Mouse (Mus musculus) forebrain, postnatal 0 days (tissue): ENCODE measurements around the gene Pip5k1a. TPM values are rescaled to one million over a fixed set of nuclear protein-coding genes. Genes with fewer than 3 reads are reported as not detected.

Experiments
- ATAC-seq: fragments of 200-750 bp; cut with Nextera tagmentation; 2 replicates; pipeline ENCODE4 v1.8.0; 2017; ENCODE audit warnings: mild to moderate bottlenecking, moderate library complexity
- DNase-seq: peaks from one replicate; pipeline ENCODE4 v3.0.0-alpha.2; 2015
- H3K27ac ChIP-seq: fragments of 300-500 bp; sonication (generic); 2 replicates; pipeline ENCODE4 v1.5.1; 2014; ENCODE audit warnings: low read depth, mild to moderate bottlenecking, antibody characterized with exemption, low read length, moderate library complexity, mixed read lengths
- H3K27me3 ChIP-seq: fragments of 300-500 bp; sonication (generic); 2 replicates; pipeline ENCODE4 v1.6.1; 2014; ENCODE audit warnings: mild to moderate bottlenecking, low read length, mixed read lengths; ENCODE audit not compliant: insufficient read depth
- H3K36me3 ChIP-seq: fragments of 300-500 bp; sonication (generic); 2 replicates; pipeline ENCODE4 v1.6.1; 2014; ENCODE audit warnings: mild to moderate bottlenecking, moderate library complexity; ENCODE audit not compliant: insufficient read depth
- H3K4me1 ChIP-seq: fragments of 300-500 bp; sonication (generic); 2 replicates; pipeline ENCODE4 v1.6.1; 2014; ENCODE audit warnings: antibody characterized with exemption; ENCODE audit not compliant: insufficient read depth
- H3K4me2 ChIP-seq: fragments of 300-500 bp; sonication (generic); 2 replicates; pipeline ENCODE4 v1.6.1; 2014; ENCODE audit warnings: low read depth, mild to moderate bottlenecking, moderate library complexity
- H3K4me3 ChIP-seq: fragments of 300-500 bp; sonication (generic); 2 replicates; pipeline ENCODE4 v1.5.1; 2014; ENCODE audit warnings: low read depth, low read length, mixed read lengths
- H3K9ac ChIP-seq: fragments of 300-500 bp; sonication (generic); 2 replicates; pipeline ENCODE4 v1.6.1; 2014; ENCODE audit warnings: mild to moderate bottlenecking
- H3K9me3 ChIP-seq: fragments of 300-500 bp; sonication (generic); 2 replicates; pipeline ENCODE4 v1.6.1; 2016; ENCODE audit warnings: low read length
- CTCF ChIP-seq: sonication (generic); IDR thresholded peaks from 2 replicates; pipeline ENCODE4 v1.5.1; 2016; ENCODE audit warnings: antibody characterized with exemption, control low read depth, low read depth
- WGBS: fragments of 180-500 bp; shearing (Covaris S2); extraction: QIAGEN DNeasy Blood & Tissue Kit; methylation state at CpG from one replicate; pipeline ENCODE4 v1.1.7; 2014; 5-methylcytosine and 5-hydroxymethylcytosine counted together
- polyA plus RNA-seq: library from polyadenylated mRNA; unstranded; fragments of >200 nt; fragmentation: Nextera tagmentation; extraction: Ambion mirVana; gene quantifications from 2 replicates; pipeline ENCODE4 v1.2.1, GENCODE M21; 2015
- total RNA-seq: library from RNA; depleted of rRNA; stranded (reverse); fragments of >200 nt; gene quantifications from 2 replicates; pipeline ENCODE4 v1.2.3, GENCODE M21; 2014; rRNA removed

Gene Pip5k1a
- total RNA-seq (19.5 and 22.6 TPM in 2 replicates), polyA plus RNA-seq (13.8 and 14.5 TPM in 2 replicates)

- peak within 1 kb of the TSS; percentile 98 for H3K4me3 ChIP-seq
- peaks cover 9% of the 10 kb centered on the region for H3K4me1 ChIP-seq
- DNase-seq: peak; percentile 98
- ATAC-seq: peak; percentile 92
- no peaks in the 10 kb centered on the region for H3K36me3 ChIP-seq
- 1% methylated on average over 51 of the region's 51 CpGs for WGBS
- no peaks in the 10 kb centered on the region for H3K9me3 ChIP-seq
- peak within 1 kb of the TSS; percentile 90 for H3K9ac ChIP-seq
- peak; percentile 52 for TF ChIP-seq CTCF
- no peaks in the 10 kb centered on the region for H3K27me3 ChIP-seq
- peak within 1 kb of the TSS; percentile 92 for H3K27ac ChIP-seq
- peak within 1 kb of the TSS; percentile 82 for H3K4me2 ChIP-seq
Observed at GRCm38 (mm10) chr3:95106338-95107117, at the start of gene Pip5k1a. TSS of gene Pip5k1a (minus strand) at chr3:95106930.

GRCm38 (mm10) chr3:95153874-95154273, 47.1 kb upstream of the Pip5k1a start:
- ATAC-seq: no peak; the same call in 1 of the 2 replicates
- 58% methylated on average over 4 of the region's 4 CpGs for WGBS

GRCm38 (mm10) chr3:95147924-95148323, 41.2 kb upstream of the Pip5k1a start:
- H3K4me3 ChIP-seq: no peak overlapping the region
- no peak for ATAC-seq
- no peaks in the 10 kb centered on the region for H3K36me3 ChIP-seq
- no peaks in the 10 kb centered on the region for H3K27me3 ChIP-seq
- 66% methylated on average over 3 of the region's 3 CpGs for WGBS
- no peak overlapping the region for H3K4me2 ChIP-seq
- H3K27ac ChIP-seq: no peak overlapping the region
- TF ChIP-seq CTCF: no peak
- no peak overlapping the region for H3K9ac ChIP-seq
- no peaks in the 10 kb centered on the region for H3K4me1 ChIP-seq
- H3K9me3 ChIP-seq: no peaks in the 10 kb centered on the region
- no peak for DNase-seq

More at GRCm38 (mm10) chr3:95153874-95154273, 47.1 kb upstream of the Pip5k1a start:
- Histone ChIP-seq H3K36me3 (no peaks in the 10 kb centered on the region), H3K4me1 (no peaks in the 10 kb centered on the region), H3K4me3 (no peak overlapping the region), H3K27me3 (no peaks in the 10 kb centered on the region), H3K4me2 (no peak overlapping the region), H3K27ac (no peak overlapping the region), H3K9me3 (no peaks in the 10 kb centered on the region), H3K9ac (no peak overlapping the region)
- DNase-seq: no peak
- peak; percentile 55 for TF ChIP-seq CTCF

GRCm38 (mm10) chr3:95142617-95143011, 35.9 kb upstream of the Pip5k1a start:
- TF ChIP-seq CTCF: peak; percentile 94
- H3K4me1 ChIP-seq: no peaks in the 10 kb centered on the region
- no peaks in the 10 kb centered on the region for H3K9me3 ChIP-seq
- no peak overlapping the region for H3K27ac ChIP-seq
- DNase-seq: peak; percentile 88
- WGBS: 11% methylated on average over 5 of the region's 5 CpGs
- H3K36me3 ChIP-seq: peaks cover 24% of the 10 kb centered on the region
- no peak overlapping the region for H3K4me2 ChIP-seq
- no peak overlapping the region for H3K4me3 ChIP-seq
- H3K27me3 ChIP-seq: no peaks in the 10 kb centered on the region
- H3K9ac ChIP-seq: no peak overlapping the region
- peak; percentile 91 for ATAC-seq

GRCm38 (mm10) chr3:95141952-95142616, 35.4 kb upstream of the Pip5k1a start, which contains the start of gene Tnfaip8l2:
TSS of gene Tnfaip8l2 (minus strand) at chr3:95142360.
- Histone ChIP-seq H3K4me3 (no peak within 1 kb of the TSS), H3K4me1 (no peaks in the 10 kb centered on the region), H3K9ac (no peak within 1 kb of the TSS), H3K9me3 (no peaks in the 10 kb centered on the region), H3K4me2 (no peak within 1 kb of the TSS), H3K36me3 (peaks cover 24% of the 10 kb centered on the region), H3K27ac (no peak within 1 kb of the TSS), H3K27me3 (no peaks in the 10 kb centered on the region)
- ATAC-seq: peak; percentile 26; the same call in 1 of the 2 replicates
- WGBS: 87% methylated on average over 10 of the region's 10 CpGs
- no peak for TF ChIP-seq CTCF
- no peak for DNase-seq

GRCm38 (mm10) chr3:95141474-95141873, 34.7 kb upstream of the Pip5k1a start:
- peaks cover 24% of the 10 kb centered on the region for H3K36me3 ChIP-seq
- no peak overlapping the region for H3K4me2 ChIP-seq
- ATAC-seq (no peak), DNase-seq (no peak)
- WGBS: 96% methylated on average over 9 of the region's 9 CpGs
- H3K27ac ChIP-seq: no peak overlapping the region
- no peaks in the 10 kb centered on the region for H3K9me3 ChIP-seq
- no peak for TF ChIP-seq CTCF
- no peaks in the 10 kb centered on the region for H3K4me1 ChIP-seq
- no peak overlapping the region for H3K4me3 ChIP-seq
- no peak overlapping the region for H3K9ac ChIP-seq
- H3K27me3 ChIP-seq: no peaks in the 10 kb centered on the region

GRCm38 (mm10) chr3:95140795-95141194, 34.1 kb upstream of the Pip5k1a start:
- no peak overlapping the region for H3K4me3 ChIP-seq
- 84% methylated on average over 6 of the region's 6 CpGs for WGBS
- H3K9ac ChIP-seq: no peak overlapping the region
- TF ChIP-seq CTCF: no peak
- H3K27ac ChIP-seq: no peak overlapping the region
- no peak overlapping the region for H3K4me2 ChIP-seq
- no peaks in the 10 kb centered on the region for H3K9me3 ChIP-seq
- DNase-seq: no peak
- H3K36me3 ChIP-seq: peaks cover 24% of the 10 kb centered on the region
- H3K27me3 ChIP-seq: no peaks in the 10 kb centered on the region
- no peaks in the 10 kb centered on the region for H3K4me1 ChIP-seq
- no peak for ATAC-seq
